23 mouse cellular contexts compared by ENCODE assay signal in genomic region chr11:79815156-79815555, GRCm38 (mm10).
DNase-seq lines count a peak whose midpoint lies in the region; ATAC-seq and TF ChIP-seq lines count a peak whose summit lies in the region.
"Had no signal": no experiment of that assay in that cellular context is flagged by ENCODE, and none has a peak within 500 bp of the region (broad histone marks: within the 10 kb centered on the region; RNA-seq: fewer than 3 reads in every experiment).

No protein-coding gene starts in this region.

- CTCF ChIA-PET in Patski (lab: Charles Lee), result interaction anchor here (1.5 kb wide), 1 partner anchor 10 kb away, joined by 3 read pairs; no protein-coding TSS in a partner anchor

- DNase-seq in 3T3-L1 (ENCODE audit: low read depth, low spot score) (peak; percentile 39), Patski (ENCODE audit: low read depth, low spot score) (no peak)
- DNase-seq in frontal cortex, postnatal 25 days (ENCODE audit: low spot score in 2 of 2), result no peak
- DNase-seq: adrenal gland, adult 2 months; adrenal gland, postnatal 10 days; adrenal gland, postnatal 25 days; B cell, adult 2 months; cerebellum, adult 11-12 months; cerebellum, adult 2 months; cerebellum, adult 9-10 months; cerebellum, postnatal 10 days; cerebellum, postnatal 25 days had no signal

- no peak for TF ChIP-seq CTCF in Patski (IDR thresholded peaks at IDR 0.05)
- TF ChIP-seq CTCF in embryonic fibroblast, embryonic 13.5 days (IDR thresholded peaks at IDR 0.05; ENCODE audit: borderline replicate concordance, insufficient read depth, low read length), result no peak

- no peak overlapping the region for H3K4me3 ChIP-seq in embryonic fibroblast, embryonic 13.5 days (ENCODE audit: insufficient read depth, low read length)
- H3K4me3 ChIP-seq: embryonic facial prominence, embryonic 10.5 days; embryonic facial prominence, embryonic 12.5 days; erythroblast, embryonic 14.5 days; forebrain, embryonic 10.5 days; forebrain, embryonic 12.5 days had no signal

- peak overlapping the region; percentile 54; the same call in 1 of the 2 replicates for H3K27ac ChIP-seq in embryonic fibroblast, embryonic 13.5 days (ENCODE audit: insufficient read depth, low read length)
- H3K27ac ChIP-seq: embryonic facial prominence, embryonic 10.5 days; embryonic facial prominence, embryonic 12.5 days; forebrain, embryonic 10.5 days; forebrain, embryonic 12.5 days had no signal

- no peaks in the 10 kb centered on the region for H3K4me1 ChIP-seq in embryonic fibroblast, embryonic 13.5 days (ENCODE audit: control insufficient read depth, insufficient read depth, low read length)
- H3K4me1 ChIP-seq: embryonic facial prominence, embryonic 10.5 days; embryonic facial prominence, embryonic 12.5 days; forebrain, embryonic 10.5 days; forebrain, embryonic 12.5 days had no signal

- POLR2A ChIA-PET in Patski (lab: Charles Lee), result no interaction called here

- H3K27me3 ChIP-seq in Patski, result no peaks in the 10 kb centered on the region
- H3K27me3 ChIP-seq: CH12.LX; embryonic facial prominence, embryonic 12.5 days; forebrain, embryonic 12.5 days had no signal

- peak; percentile 21 for ATAC-seq in Patski
- ATAC-seq in megakaryocyte progenitor cell, adult 5-6 weeks (replicated peaks; ENCODE audit: poor library complexity), result no peak
- ATAC-seq: CD4-positive, CD25-positive, alpha-beta regulatory T cell, adult 4 months; forebrain, embryonic 14.5 days; forebrain, embryonic 16.5 days had no signal

- no peak for TF ChIP-seq POLR2A in embryonic fibroblast, embryonic 13.5 days (IDR thresholded peaks at IDR 0.05; ENCODE audit: low read depth, low read length)

- in situ Hi-C loops in Patski (cut with MboI; ENCODE audit: low pct_unique_long_range_greater_than_20kb), result no loop called here
